Mouse (Mus musculus) gastrocnemius, postnatal 25 days (tissue): ENCODE results near the gene Gm49340. TPM values are rescaled to one million over a fixed set of nuclear protein-coding genes. Genes with fewer than 3 reads are reported as not detected.
"Not testable (repeated sequence)": the region's sequence is repeated elsewhere in the genome, so short reads cannot be mapped to it uniquely, and the experiment has no call there.

Source experiments
- DNase-seq: peaks from one replicate; pipeline ENCODE4 v3.0.0; 2022
- long read RNA-seq, 2 experiments: library from polyadenylated mRNA; stranded (forward); transcript quantifications; one replicate each; pipeline ENCODE4 v2.0.0; 2021
- total RNA-seq, 2 experiments: library from RNA; stranded (reverse); gene quantifications; 1 replicate in 1 of 2; 2 replicates in 1 of 2; pipeline ENCODE4 v1.2.3; 2021

Gm49340 gene
- total RNA-seq = not detected
- long read RNA-seq, experiment 1 = 0 reads
- long read RNA-seq, experiment 2 = 0 reads

DNA sequence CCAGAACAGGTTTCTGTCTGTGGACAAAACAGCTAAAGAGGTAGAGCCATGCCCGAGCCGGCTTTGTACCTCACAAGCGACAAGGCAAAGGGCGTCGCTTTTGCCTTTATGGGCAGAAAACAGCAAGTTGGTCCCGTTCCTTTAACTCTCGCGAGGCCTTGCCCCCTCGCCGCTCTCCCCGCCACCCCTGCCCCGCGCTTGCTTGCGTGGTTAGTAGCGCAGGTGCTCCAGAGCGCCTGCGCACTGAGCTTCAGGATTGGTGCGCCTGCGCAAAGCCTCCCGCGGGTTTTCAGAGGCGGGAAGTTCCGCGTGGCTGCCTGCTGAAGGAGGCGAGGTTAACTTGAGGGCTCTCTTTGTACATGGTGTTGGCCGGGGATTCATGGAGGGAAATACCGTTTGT is at the start of gene Gm49340, which contains the start of the genes Aspa and Spata22:
Gene Gm49340 (plus strand): TSS at position 300 of the 400 bp plus-strand sequence.
Gene Aspa (minus strand): TSS at position 155 of the 400 bp plus-strand sequence.
Gene Spata22 (plus strand): TSS at position 300 of the 400 bp plus-strand sequence.
- no peak for DNase-seq

DNA sequence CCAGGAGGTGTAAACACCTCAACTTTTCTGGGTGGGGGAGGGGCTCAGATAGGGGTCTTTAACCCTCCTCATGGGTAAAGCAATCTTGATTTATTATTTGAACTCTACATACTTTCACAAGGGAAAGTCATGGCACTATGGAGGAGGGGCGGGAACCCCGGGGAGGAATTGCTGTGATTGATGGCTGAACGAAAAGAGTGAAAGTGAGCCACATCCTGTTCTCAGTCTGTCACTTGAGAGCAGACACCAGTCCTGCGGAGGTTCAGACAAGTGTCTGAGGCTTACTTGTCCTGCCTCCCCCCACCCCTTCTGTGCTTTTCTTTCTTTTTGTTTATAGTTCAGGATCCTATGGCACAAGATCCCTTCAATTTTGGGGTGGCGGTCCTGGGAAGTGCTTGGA is 48.8 kb upstream of the Gm49340 start:
- DNase-seq = no peak

DNA sequence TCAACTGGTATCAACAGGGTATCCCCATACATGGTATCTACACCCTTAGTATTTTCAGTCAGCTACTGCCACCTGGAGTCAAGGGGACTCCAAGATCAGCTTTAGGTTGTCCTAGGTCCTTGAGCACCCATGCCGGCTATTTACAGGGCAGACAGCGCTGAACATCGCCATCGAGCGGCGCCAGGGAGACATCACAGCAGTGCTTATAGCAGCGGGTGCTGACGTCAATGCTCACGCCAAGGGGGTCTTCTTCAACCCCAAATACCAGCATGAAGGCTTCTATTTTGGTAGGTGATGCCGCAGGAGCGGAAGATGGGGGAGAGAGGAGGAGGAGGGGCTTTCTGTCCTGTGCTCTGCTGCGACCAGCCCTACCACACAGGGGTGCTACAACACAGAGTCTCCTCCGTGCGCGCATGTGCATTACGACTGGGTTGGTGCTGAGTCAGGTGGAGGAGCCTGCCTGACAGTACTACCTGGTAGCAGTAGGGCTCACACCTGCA is 48.0 kb upstream of the Gm49340 start:
- DNase-seq = peak; percentile 43

GRCm38 (mm10) chr11:73283369-73283768 is 46.2 kb upstream of the Gm49340 start:
- DNase-seq = no peak

DNA sequence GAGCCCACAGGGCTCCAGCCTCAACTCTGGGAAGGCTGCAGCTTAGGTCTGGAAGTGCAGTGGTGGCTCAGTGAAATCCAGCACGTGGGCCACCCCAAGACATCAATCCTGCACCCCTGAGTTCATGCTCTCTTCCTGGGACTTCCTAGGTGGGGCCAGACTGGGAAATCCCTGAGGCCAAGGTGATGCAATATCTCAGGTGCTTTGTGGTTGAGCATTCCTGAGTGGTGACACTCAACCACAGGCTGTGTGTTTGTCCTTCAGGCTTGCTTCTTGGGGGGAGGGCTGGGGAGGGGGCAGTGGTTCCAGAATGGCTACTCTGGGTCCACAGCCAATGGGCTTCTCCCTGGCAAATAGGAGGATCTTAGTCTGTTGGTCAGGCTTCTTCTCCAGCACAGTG is 45.6 kb upstream of the Gm49340 start:
- no peak for DNase-seq

- no peak for DNase-seq
Observed at GRCm38 (mm10) chr11:73284351-73284750, 45.2 kb upstream of the Gm49340 start.

- no peak for DNase-seq
Observed at GRCm38 (mm10) chr11:73289621-73290020, 39.9 kb upstream of the Gm49340 start.

GRCm38 (mm10) chr11:73303123-73303522 is 26.4 kb upstream of the Gm49340 start:
- no peak for DNase-seq

DNA sequence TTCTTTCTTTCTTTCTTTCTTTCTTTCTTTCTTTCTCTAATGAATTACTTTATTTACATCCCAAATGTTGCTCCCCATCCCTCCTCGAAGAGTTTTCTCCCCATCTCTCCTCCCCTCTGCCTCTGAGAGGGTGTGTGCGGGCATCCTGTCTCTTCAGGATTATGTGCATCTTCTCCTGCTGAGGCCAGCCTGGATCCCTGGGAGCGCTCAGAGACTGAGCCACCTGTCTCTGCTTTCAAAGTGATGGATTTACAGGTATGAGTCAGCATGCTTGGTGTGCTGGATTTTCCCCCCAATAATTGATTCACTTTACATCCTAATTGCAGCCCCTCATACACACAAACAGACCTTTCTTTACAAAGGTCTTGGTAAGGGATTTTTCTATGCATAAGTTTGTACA is 13.6 kb upstream of the Gm49340 start:
- DNase-seq = no peak

DNA sequence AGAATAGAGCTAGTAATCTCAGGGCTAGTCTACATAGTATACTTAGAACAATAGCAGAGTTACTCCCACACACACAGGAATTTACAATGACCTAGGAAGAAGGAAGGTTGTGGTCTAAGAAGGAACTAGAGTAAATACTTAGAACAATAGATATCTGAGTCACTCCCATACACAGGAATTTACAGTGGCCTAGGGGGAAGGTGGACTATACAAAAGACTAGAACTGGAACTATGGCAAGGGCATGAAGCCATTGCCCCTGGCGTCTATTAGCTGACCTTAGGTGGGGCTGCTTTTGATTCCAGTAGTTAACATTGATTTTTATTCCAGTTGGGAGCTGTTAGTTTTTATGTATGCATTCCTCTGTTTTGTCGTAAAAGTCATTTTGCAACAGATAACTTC is 11.0 kb upstream of the Gm49340 start:
- not testable (repeated sequence) for DNase-seq

DNA sequence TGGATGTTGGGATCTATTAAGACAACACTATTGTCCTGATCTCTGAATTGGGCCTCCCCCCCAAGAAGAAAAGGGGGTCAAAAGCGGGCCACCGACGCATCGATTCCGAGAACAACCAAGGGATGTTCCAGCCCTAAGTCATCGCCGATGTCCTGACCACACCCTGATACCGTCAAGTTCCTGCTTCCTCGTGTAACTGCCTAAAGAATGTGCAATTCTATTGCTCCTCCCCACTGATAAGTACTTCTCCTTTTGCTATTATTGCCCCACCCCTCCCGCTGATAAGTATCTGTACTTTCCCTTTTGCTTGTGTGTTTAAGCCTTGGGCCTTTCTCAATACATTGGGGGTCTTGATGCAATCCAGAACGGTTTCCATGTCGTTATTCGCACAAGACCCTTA is 8.5 kb upstream of the Gm49340 start:
- not testable (repeated sequence) for DNase-seq

DNA sequence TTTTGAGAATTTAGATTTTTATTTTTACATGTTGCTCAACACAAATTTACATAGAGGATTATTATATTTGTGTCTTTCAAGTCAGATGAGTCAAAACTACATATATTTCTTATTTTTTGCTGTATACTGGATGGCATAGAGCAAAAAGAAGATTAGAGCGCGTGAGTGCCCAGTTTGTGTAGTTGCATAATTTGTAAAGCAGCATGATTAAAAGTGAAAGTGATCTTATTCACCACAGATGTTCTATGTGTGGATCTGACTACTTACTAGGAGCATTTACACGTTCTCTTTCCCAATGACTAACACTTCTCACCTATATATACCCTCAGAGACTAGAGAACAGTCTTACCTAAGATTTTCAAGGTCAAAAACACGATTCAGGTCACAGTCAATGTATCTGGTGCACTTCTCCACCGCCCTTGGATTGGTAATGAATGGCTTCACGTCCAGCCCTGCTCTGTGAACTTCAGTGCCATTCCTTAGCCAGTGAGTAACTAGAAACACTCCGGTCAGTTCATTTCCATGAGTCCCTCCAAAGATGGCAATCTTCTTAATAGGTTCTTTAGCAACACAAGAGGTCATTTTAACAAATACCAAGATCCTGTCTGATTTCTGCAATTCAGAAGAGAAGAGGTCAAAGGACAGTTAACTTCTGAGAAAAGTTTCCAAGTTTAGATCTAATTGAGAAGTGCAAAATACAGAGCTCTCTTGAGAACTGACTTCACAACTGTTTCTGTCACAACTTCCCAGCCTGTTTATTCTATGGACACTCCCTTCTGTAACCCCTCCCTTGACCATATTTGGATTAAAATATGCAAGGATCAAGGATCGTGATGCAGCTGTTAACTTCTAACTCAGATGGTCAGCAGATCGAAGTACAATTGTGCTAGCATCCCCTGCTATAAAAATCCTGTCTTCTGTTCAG is 5.4 kb upstream of the Gm49340 start:
- DNase-seq = no peak

GRCm38 (mm10) chr11:73326485-73326886 is 3.1 kb upstream of the Gm49340 start:
- DNase-seq = no peak

DNA sequence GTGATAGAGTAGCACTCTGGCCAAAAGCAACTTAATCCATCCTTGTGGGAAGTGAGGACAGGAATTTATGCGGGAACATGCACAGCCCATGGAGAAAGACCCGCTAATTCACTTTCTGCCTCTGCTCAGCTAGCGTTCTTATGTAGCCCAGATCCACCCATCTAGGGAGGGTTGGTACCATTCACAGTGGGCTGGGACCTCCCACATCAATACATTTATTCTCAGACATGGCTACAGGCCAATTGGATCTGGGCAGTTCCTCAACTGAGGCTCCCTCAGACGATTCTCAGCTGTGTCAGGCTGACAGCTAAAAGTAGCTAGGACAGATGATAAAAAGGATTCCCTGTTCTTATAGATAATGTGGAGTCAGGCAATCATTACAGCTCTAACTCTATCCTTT is 2.2 kb upstream of the Gm49340 start:
- no peak for DNase-seq

- no peak for DNase-seq
Observed at GRCm38 (mm10) chr11:73333357-73333756, 3.8 kb downstream of the Gm49340 start.

GRCm38 (mm10) chr11:73336919-73337318 is 7.4 kb downstream of the Gm49340 start:
- DNase-seq = no peak

DNA sequence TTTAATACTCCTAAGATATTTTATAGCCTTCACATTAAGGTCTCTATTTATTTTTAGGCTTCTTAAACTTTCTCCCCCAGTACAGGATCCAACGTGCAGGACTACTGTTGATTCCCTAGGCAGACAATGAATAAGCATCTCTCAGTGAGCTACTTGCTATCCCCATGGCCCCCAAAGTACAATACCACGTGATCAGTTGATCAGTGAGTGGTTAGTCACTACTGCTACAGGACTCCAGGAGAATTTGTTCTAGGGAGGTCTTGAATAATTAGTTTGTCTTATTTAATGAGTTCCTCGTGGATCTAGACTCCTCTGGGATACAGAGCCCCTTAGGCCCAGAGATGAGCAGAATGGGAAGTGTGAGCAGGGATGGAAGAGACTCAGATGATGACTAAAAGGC is 20.9 kb downstream of the Gm49340 start, which contains the start of gene Olfr20:
Gene Olfr20 (plus strand): TSS at position 301 of the 400 bp plus-strand sequence.
- DNase-seq = no peak

DNA sequence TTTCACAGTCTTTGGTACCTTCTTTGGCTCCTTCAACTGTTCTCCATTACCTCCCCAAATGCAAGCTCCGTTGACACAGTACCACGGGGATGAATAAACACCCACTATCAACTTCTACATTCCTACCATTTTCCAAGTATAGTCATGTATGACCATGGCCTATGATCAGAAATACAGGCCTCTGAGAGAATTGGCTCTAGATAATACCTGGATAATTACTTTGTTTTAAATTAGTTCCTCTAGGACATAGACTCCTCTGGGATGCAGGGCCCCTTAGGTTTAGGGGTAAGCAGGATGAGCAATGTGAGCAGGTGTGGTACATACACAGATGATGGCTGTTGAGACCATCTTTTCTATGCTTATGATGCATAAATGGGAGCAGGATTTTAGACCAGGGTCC is 41.4 kb downstream of the Gm49340 start, which contains the start of gene Olfr376:
Gene Olfr376 (plus strand): TSS at position 301 of the 400 bp plus-strand sequence.
- DNase-seq = no peak

DNA sequence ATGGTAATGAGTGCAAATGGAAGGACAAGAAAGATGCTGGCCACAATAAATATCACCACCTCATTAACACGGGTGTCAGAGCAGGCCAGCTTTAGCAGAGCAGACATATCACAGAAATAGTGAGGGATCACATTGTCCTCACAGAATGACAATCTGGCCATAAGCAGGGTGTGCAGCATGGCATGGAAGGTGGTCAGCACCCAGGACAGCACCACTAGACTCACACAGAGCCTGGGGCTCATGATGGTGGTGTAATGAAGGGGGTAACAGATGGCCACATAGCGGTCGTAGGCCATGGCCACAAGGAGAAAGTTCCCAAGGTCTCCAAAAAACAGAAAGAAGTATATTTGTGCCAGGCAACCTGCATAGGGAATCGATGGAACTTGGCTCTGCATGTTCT is 65.8 kb downstream of the Gm49340 start:
- DNase-seq = no peak

DNA sequence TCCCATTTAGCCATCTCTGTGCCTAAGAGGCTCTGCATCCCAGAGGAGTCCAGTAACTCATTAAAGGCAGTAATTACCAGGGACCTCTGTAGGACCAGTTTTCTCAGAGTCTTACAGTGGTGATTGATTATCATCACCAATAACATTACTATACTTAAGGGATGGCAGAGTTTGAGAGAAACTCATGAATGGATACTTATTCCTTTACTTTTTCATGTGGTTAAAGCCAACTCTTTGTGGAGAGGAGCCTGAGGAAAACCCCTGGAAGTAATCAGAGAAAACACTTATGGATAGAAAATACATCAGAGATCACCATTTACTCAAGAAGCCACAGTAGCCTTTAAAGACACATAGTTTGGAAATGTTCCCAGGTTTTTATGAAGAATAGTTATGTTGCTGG is 70.0 kb downstream of the Gm49340 start, which contains the start of gene Olfr1:
Gene Olfr1 (minus strand): TSS at position 101 of the 400 bp plus-strand sequence.
- no peak for DNase-seq
